Mouse (Mus musculus) left cerebral cortex, adult 18-20 months (tissue): ENCODE data around the gene Ipmk. TPM values are rescaled to one million over a fixed set of nuclear protein-coding genes. Genes with fewer than 3 reads are reported as not detected.

Experiments
- total RNA-seq, 2 experiments: library from RNA; stranded (reverse); gene quantifications; 2 replicates each; pipeline ENCODE4 v1.2.3; 2021

Gene Ipmk
- total RNA-seq, 2 experiments from 2014 or later = 31.3 to 36.6 TPM

Other genes with a start within 250 kb of the Ipmk start
- 1 to 10 TPM; 4.8 to 6.4 TPM for gene Bicc1, start 188.1 kb upstream of the Ipmk start, total RNA-seq
- gene Tfam, start 109.5 kb upstream of the Ipmk start, total RNA-seq = 10 to 100 TPM; 39.5 to 45.9 TPM
- 10 to 100 TPM; 44.0 to 49.7 TPM for gene Ube2d1, start 62.5 kb upstream of the Ipmk start, total RNA-seq
- 100 to 1,000 TPM; 134 to 135 TPM for gene Cisd1, start 2.8 kb upstream of the Ipmk start, total RNA-seq